Mouse (Mus musculus) 3134 (cell line): ENCODE data around the gene Klf7.
"Not testable (repeated sequence)": the region's sequence is repeated elsewhere in the genome, so short reads cannot be mapped to it uniquely, and the experiment has no call there.

Experiments
- DNase-seq: peaks from one replicate; pipeline ENCODE4 v3.0.0-alpha.2; 2011; ENCODE audit warnings: low spot score; ENCODE audit not compliant: insufficient read length; ENCODE audit errors: extremely low read depth

Klf7 gene

GRCm38 (mm10) chr1:64121559-64122465, at the start of gene Klf7:
Klf7 (minus strand) TSS chr1:64122282.
- peak; percentile 100 for DNase-seq

GRCm38 (mm10) chr1:64164526-64165062, 42.5 kb upstream of the Klf7 start:
- no peak for DNase-seq

- no peak for DNase-seq
Measured at GRCm38 (mm10) chr1:64158766-64159165, 36.7 kb upstream of the Klf7 start.

- no peak for DNase-seq
Measured at GRCm38 (mm10) chr1:64149185-64149584, 27.1 kb upstream of the Klf7 start.

- no peak for DNase-seq
Measured at GRCm38 (mm10) chr1:64142691-64143445, 20.8 kb upstream of the Klf7 start.

- DNase-seq = no peak
Measured at GRCm38 (mm10) chr1:64134439-64134838, 12.4 kb upstream of the Klf7 start.

- no peak for DNase-seq
Measured at GRCm38 (mm10) chr1:64126822-64127221, 4.7 kb upstream of the Klf7 start.

- DNase-seq = no peak
Measured at GRCm38 (mm10) chr1:64122466-64122830, 366 bp upstream of the Klf7 start.

GRCm38 (mm10) chr1:64120811-64121515, 1.1 kb downstream of the Klf7 start:
- peak; percentile 64 for DNase-seq

GRCm38 (mm10) chr1:64120421-64120810, 1.7 kb downstream of the Klf7 start:
- DNase-seq = peak; percentile 50

- DNase-seq = peak; percentile 38
Measured at GRCm38 (mm10) chr1:64119851-64120250, 2.2 kb downstream of the Klf7 start.

- DNase-seq = peak; percentile 46
Measured at GRCm38 (mm10) chr1:64119358-64119794, 2.7 kb downstream of the Klf7 start.

GRCm38 (mm10) chr1:64118285-64119170, 3.6 kb downstream of the Klf7 start:
- peak; percentile 57 for DNase-seq

GRCm38 (mm10) chr1:64117478-64118284, 4.4 kb downstream of the Klf7 start:
- DNase-seq = no peak

GRCm38 (mm10) chr1:64116746-64117455, 5.2 kb downstream of the Klf7 start:
- no peak for DNase-seq

- DNase-seq = no peak
Measured at GRCm38 (mm10) chr1:64114579-64114978, 7.5 kb downstream of the Klf7 start.

- DNase-seq = not testable (repeated sequence)
Measured at GRCm38 (mm10) chr1:64108653-64109052, 13.4 kb downstream of the Klf7 start.

GRCm38 (mm10) chr1:64107526-64107925, 14.6 kb downstream of the Klf7 start:
- no peak for DNase-seq
